Mouse (Mus musculus): ENCODE results near the gene Glrx. TPM values are rescaled to one million over a fixed set of nuclear protein-coding genes. Genes with fewer than 3 reads are reported as not detected.

The Glrx gene
- polyA plus RNA-seq, 1 experiment from 2014 or later, result 72.1 TPM

DNA sequence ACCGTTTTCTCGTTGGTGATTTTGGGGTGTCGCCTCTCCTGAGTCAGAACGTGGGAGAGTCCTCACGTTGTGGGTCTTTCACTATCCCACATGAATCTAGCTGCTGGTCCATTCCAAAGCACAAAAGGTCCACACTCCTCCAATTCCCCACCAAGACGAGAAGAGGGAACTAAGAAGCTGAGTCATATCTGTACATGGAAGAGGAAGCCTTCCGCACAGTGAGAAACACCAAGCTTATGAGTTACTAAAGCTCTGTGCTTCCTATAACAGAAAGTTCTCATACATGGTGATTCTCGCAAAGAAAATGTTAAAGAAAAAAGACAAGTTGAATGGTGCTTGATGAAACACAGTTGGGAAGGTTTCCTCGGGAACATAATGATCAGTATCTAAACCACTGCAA is 16.5 kb upstream of the Glrx start:
- H3K27ac ChIP-seq, result no peak overlapping the region
- H3K9ac ChIP-seq (ENCODE audit: low read depth, low read length), result no peak overlapping the region
- WGBS, result 90% methylated on average over 9 of the region's 9 CpGs
- H3K9me3 ChIP-seq (replicated peaks; ENCODE audit: low read length), result no peaks in the 10 kb centered on the region
- no peak for TF ChIP-seq CTCF (IDR thresholded peaks at IDR 0.05; ENCODE audit: low read depth)
- no peaks in the 10 kb centered on the region for H3K4me1 ChIP-seq (replicated peaks; ENCODE audit: insufficient read depth, low read length)
- no peaks in the 10 kb centered on the region for H3K27me3 ChIP-seq (ENCODE audit: insufficient read depth, low read length)
- no peaks in the 10 kb centered on the region for H3K36me3 ChIP-seq (ENCODE audit: insufficient read depth, low read length)
- no peak overlapping the region for H3K4me3 ChIP-seq (replicated peaks; ENCODE audit: low read depth, low read length)
- DNase-seq (ENCODE audit: low spot score) (no peak), ATAC-seq (replicated peaks; ENCODE audit: low FRiP score, low read depth) (no peak)
- H3K4me2 ChIP-seq (ENCODE audit: low read length), result no peak overlapping the region

DNA sequence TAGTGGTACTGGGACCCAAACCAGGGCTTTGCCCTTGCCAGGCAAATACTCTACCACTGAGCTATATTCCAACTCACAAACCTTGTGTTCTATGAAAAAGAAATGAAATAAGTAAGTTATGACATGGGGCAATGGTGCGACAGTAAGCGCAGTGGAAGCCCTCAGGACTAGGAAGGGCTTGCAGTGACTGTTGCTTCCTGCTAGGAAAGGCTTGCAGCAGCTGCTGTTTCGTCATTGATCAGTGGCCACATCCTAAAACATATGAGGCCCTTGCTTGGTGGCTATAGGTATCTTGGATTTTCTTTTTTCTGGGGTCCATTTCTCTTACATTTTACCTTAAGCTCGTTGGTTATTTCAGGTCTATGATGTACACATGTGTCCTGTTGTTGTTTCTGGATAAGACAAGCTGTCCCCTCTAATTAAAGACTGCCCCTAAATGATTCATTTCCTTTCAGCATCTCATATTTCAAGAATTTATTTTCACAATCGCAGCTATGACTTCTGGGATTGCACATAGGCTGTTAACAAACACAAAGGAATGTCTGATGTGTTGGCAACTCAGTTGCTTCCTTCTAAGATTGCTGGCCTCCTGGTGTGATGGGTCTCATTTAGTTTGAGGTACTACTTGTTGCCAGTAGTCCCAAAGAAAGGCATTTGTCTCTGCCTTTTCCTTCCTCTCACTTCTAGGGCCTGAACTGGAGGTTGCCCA is 14.9 kb upstream of the Glrx start:
- DNase-seq (ENCODE audit: low spot score), result no peak
- H3K9me3 ChIP-seq (replicated peaks; ENCODE audit: low read length), result no peaks in the 10 kb centered on the region
- no peak overlapping the region for H3K9ac ChIP-seq (ENCODE audit: low read depth, low read length)
- no peaks in the 10 kb centered on the region for H3K36me3 ChIP-seq (ENCODE audit: insufficient read depth, low read length)
- H3K4me1 ChIP-seq (replicated peaks; ENCODE audit: insufficient read depth, low read length), result no peaks in the 10 kb centered on the region
- H3K27ac ChIP-seq, result no peak overlapping the region
- TF ChIP-seq CTCF (IDR thresholded peaks at IDR 0.05; ENCODE audit: low read depth), result no peak
- no peak overlapping the region for H3K4me3 ChIP-seq (replicated peaks; ENCODE audit: low read depth, low read length)
- no peak for ATAC-seq (replicated peaks; ENCODE audit: low FRiP score, low read depth)
- no peak overlapping the region for H3K4me2 ChIP-seq (ENCODE audit: low read length)
- WGBS, result 67% methylated on average over 5 of the region's 5 CpGs
- H3K27me3 ChIP-seq (ENCODE audit: insufficient read depth, low read length), result no peaks in the 10 kb centered on the region

DNA sequence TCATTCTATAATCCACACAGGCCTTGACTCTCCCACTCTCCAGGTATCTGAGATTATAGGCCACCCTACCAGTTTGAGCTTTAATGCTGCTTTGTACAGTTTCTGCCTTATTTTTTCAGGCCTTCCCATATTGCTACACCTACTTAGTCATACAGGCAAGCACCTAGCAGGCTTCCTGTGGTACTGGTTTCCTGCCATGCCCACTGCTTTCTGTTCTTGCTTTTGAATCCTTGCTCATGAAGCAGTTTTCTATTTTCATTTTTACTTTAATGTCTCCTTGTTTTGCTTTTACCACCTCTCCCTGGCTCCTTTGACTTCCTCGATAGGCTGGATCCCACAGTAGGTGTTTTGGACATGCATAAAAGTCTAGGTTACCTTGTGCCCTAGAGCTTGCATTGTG is 14.3 kb upstream of the Glrx start:
- 93% methylated on average over 1 of the region's 1 CpGs for WGBS
- H3K27ac ChIP-seq, result no peak overlapping the region
- H3K27me3 ChIP-seq (ENCODE audit: insufficient read depth, low read length), result no peaks in the 10 kb centered on the region
- H3K9me3 ChIP-seq (replicated peaks; ENCODE audit: low read length), result no peaks in the 10 kb centered on the region
- H3K4me2 ChIP-seq (ENCODE audit: low read length), result no peak overlapping the region
- no peak for DNase-seq (ENCODE audit: low spot score)
- H3K4me1 ChIP-seq (replicated peaks; ENCODE audit: insufficient read depth, low read length), result no peaks in the 10 kb centered on the region
- no peak for TF ChIP-seq CTCF (IDR thresholded peaks at IDR 0.05; ENCODE audit: low read depth)
- H3K9ac ChIP-seq (ENCODE audit: low read depth, low read length), result no peak overlapping the region
- H3K4me3 ChIP-seq (replicated peaks; ENCODE audit: low read depth, low read length), result no peak overlapping the region
- no peaks in the 10 kb centered on the region for H3K36me3 ChIP-seq (ENCODE audit: insufficient read depth, low read length)
- no peak for ATAC-seq (replicated peaks; ENCODE audit: low FRiP score, low read depth)

DNA sequence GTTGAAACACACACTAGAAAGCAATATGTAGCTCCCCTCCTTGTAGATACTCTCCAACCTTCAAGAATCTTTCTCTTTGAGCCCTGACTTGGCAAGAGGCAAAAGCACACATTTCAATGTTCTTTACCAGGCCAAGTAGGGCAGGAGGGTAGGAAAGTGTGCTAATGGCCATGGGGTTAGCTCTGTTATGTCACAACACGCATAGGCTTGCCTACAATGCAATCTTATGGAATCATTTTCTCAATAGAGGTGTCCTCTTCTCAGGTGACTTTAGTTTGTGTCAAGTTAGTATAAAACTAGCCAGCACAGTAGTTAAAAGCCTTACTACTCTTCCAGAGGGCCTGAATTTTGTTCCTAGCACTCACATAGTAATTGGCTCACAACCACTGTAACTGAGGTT is 9.0 kb upstream of the Glrx start:
- Histone ChIP-seq H3K4me3 (replicated peaks; ENCODE audit: low read depth, low read length) (no peak overlapping the region), H3K4me2 (ENCODE audit: low read length) (no peak overlapping the region), H3K36me3 (ENCODE audit: insufficient read depth, low read length) (no peaks in the 10 kb centered on the region), H3K9ac (ENCODE audit: low read depth, low read length) (no peak overlapping the region), H3K27me3 (ENCODE audit: insufficient read depth, low read length) (no peaks in the 10 kb centered on the region), H3K9me3 (replicated peaks; ENCODE audit: low read length) (no peaks in the 10 kb centered on the region), H3K27ac (no peak overlapping the region), H3K4me1 (replicated peaks; ENCODE audit: insufficient read depth, low read length) (no peaks in the 10 kb centered on the region)
- WGBS, result 91% methylated on average over 1 of the region's 1 CpGs
- DNase-seq (ENCODE audit: low spot score) (no peak), ATAC-seq (replicated peaks; ENCODE audit: low FRiP score, low read depth) (no peak)
- TF ChIP-seq CTCF (IDR thresholded peaks at IDR 0.05; ENCODE audit: low read depth), result no peak

DNA sequence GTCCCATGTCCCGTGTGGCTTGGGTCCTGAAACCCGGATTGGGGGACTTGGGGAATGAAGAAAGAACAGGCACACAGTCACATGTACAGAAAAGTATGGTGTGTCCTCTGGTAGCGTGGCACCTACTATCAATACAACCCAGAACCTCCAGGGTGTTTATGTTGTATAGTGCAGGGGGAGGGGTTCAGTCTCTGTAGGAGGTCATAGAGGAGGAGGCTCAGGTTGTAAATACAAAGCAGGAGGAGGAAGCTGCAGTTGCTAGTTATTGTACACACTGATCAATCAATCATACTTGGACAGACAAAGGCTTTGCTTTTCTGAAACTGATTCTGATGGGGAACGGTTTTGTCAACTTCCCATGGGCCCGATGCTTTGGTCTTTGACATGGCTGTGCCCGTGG is 8.0 kb upstream of the Glrx start:
- DNase-seq (ENCODE audit: low spot score), result no peak
- Histone ChIP-seq H3K4me3 (replicated peaks; ENCODE audit: low read depth, low read length) (no peak overlapping the region), H3K27me3 (ENCODE audit: insufficient read depth, low read length) (no peaks in the 10 kb centered on the region), H3K27ac (no peak overlapping the region), H3K4me1 (replicated peaks; ENCODE audit: insufficient read depth, low read length) (no peaks in the 10 kb centered on the region), H3K9me3 (replicated peaks; ENCODE audit: low read length) (no peaks in the 10 kb centered on the region), H3K36me3 (ENCODE audit: insufficient read depth, low read length) (no peaks in the 10 kb centered on the region), H3K4me2 (ENCODE audit: low read length) (no peak overlapping the region), H3K9ac (ENCODE audit: low read depth, low read length) (no peak overlapping the region)
- no peak for ATAC-seq (replicated peaks; ENCODE audit: low FRiP score, low read depth)
- TF ChIP-seq CTCF (IDR thresholded peaks at IDR 0.05; ENCODE audit: low read depth), result no peak
- 76% methylated on average over 6 of the region's 6 CpGs for WGBS

DNA sequence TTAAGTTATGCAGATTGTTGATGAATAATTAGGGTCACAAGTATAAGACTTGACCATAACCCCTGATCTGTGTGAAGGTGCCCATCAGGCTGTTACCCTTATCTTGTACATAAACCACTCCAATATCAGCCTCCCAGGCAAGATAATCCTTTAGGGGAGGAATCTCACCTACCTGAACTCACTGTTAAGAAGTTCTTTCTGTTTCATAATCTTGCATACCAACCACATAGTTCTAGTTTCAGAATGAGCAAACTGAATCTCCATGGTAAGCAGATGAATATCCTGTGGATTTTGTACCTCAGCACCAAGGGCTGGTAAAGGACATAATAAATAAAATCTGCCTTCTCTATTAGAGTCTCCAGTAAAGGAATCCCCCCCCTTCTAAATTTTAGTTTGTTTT is 7.0 kb upstream of the Glrx start:
- H3K27ac ChIP-seq, result no peak overlapping the region
- no peaks in the 10 kb centered on the region for H3K4me1 ChIP-seq (replicated peaks; ENCODE audit: insufficient read depth, low read length)
- no peak overlapping the region for H3K9ac ChIP-seq (ENCODE audit: low read depth, low read length)
- no peak for ATAC-seq (replicated peaks; ENCODE audit: low FRiP score, low read depth)
- no peaks in the 10 kb centered on the region for H3K9me3 ChIP-seq (replicated peaks; ENCODE audit: low read length)
- no peaks in the 10 kb centered on the region for H3K36me3 ChIP-seq (ENCODE audit: insufficient read depth, low read length)
- TF ChIP-seq CTCF (IDR thresholded peaks at IDR 0.05; ENCODE audit: low read depth), result no peak
- no peak for DNase-seq (ENCODE audit: low spot score)
- no peak overlapping the region for H3K4me2 ChIP-seq (ENCODE audit: low read length)
- H3K27me3 ChIP-seq (ENCODE audit: insufficient read depth, low read length), result no peaks in the 10 kb centered on the region
- H3K4me3 ChIP-seq (replicated peaks; ENCODE audit: low read depth, low read length), result no peak overlapping the region

DNA sequence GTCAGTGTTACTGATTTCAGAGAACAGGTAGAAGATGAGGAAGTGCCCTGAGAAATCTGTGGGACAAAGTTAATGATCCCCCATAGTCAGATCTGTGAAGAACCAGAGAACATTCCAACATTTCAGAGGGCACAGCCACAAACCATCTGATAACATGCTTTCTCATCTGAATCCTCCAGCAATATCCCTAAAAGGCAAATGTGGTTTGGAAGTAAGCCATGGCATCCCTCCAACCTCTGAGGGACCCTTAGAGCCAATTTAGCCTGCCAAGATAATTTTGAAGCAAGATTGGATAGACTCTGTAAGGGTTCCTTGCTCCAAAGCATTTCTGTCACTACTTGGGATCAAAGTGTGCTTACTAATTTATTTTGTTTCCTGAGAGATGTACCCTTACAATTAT is 6.2 kb upstream of the Glrx start:
- no peak overlapping the region for H3K27ac ChIP-seq
- no peak overlapping the region for H3K4me3 ChIP-seq (replicated peaks; ENCODE audit: low read depth, low read length)
- H3K9me3 ChIP-seq (replicated peaks; ENCODE audit: low read length), result no peaks in the 10 kb centered on the region
- ATAC-seq (replicated peaks; ENCODE audit: low FRiP score, low read depth) (no peak), DNase-seq (ENCODE audit: low spot score) (peak; percentile 46)
- no peak overlapping the region for H3K4me2 ChIP-seq (ENCODE audit: low read length)
- no peaks in the 10 kb centered on the region for H3K36me3 ChIP-seq (ENCODE audit: insufficient read depth, low read length)
- no peak for TF ChIP-seq CTCF (IDR thresholded peaks at IDR 0.05; ENCODE audit: low read depth)
- H3K27me3 ChIP-seq (ENCODE audit: insufficient read depth, low read length), result no peaks in the 10 kb centered on the region
- H3K9ac ChIP-seq (ENCODE audit: low read depth, low read length), result no peak overlapping the region
- no peaks in the 10 kb centered on the region for H3K4me1 ChIP-seq (replicated peaks; ENCODE audit: insufficient read depth, low read length)
